Mouse (Mus musculus) testis, adult 2 months (tissue): ENCODE measurements around the gene Uggt2.

Experiments
- CTCF ChIP-seq: fragments of 200-500 bp; IDR thresholded peaks from 2 replicates; pipeline ENCODE4 v1.5.1; 2012; ENCODE audit warnings: low read depth, mild to moderate bottlenecking, inconsistent platforms, low read length, moderate library complexity; ENCODE audit not compliant: control insufficient read depth, insufficient read depth, insufficient replicate concordance
- POLR2A ChIP-seq: fragments of 200-500 bp; IDR thresholded peaks from 2 replicates; pipeline ENCODE4 v1.6.1; 2012; ENCODE audit warnings: low read depth, mild to moderate bottlenecking, inconsistent platforms, low read length, moderate library complexity; ENCODE audit not compliant: control insufficient read depth

GRCm38 (mm10) chr14:119127330-119127729 is 28.1 kb upstream of the Uggt2 start:
- TF ChIP-seq POLR2A: no peak
- TF ChIP-seq CTCF: no peak
